Mouse (Mus musculus): ENCODE measurements around the gene 1700017N19Rik. TPM values are rescaled to one million over a fixed set of nuclear protein-coding genes. Genes with fewer than 3 reads are reported as not detected.

The 1700017N19Rik gene
- not detected in 2 replicates for polyA plus RNA-seq (2015; fragmentation: Nextera tagmentation; extraction: Ambion mirVana)

DNA sequence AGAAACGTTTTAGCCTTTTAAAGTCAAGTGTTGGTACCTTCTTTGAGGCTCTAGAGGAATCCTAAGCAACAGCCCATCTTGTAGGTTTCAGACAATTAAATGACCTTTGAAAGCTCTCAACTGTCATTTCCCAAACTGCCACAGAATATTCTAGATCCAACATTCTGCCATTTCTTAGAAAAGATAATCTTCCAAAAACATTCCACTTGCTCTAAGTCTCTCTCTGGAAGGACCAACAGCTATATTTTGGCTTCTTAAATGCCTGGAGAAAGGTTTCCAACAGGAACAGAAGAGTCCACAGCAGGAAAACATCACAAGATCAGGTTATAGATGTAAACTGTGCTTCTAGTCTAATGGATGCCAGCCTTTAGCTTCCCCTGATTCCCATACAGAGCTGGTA lies at the start of gene 1700017N19Rik, which contains the start of gene 4930430F08Rik:
Gene 1700017N19Rik, plus strand, starts transcription at position 162 of the 400 bp plus-strand sequence.
Gene 4930430F08Rik, minus strand, starts transcription at position 101 of the 400 bp plus-strand sequence.

Other genes with a start within 250 kb of the 1700017N19Rik start
- not detected in 2 replicates for gene Gm4302, start 249.6 kb upstream of the 1700017N19Rik start, polyA plus RNA-seq (2015; fragmentation: Nextera tagmentation; extraction: Ambion mirVana)
- gene Gm4303, start 244.5 kb upstream of the 1700017N19Rik start, polyA plus RNA-seq (2015; fragmentation: Nextera tagmentation; extraction: Ambion mirVana), result not detected in 2 replicates
- not detected in 2 replicates for gene Gm4305, start 239.4 kb upstream of the 1700017N19Rik start, polyA plus RNA-seq (2015; fragmentation: Nextera tagmentation; extraction: Ambion mirVana)
- not detected in 2 replicates for gene Gm4307, start 229.1 kb upstream of the 1700017N19Rik start, polyA plus RNA-seq (2015; fragmentation: Nextera tagmentation; extraction: Ambion mirVana)
- not detected in 2 replicates for gene Gm4312, start 207.9 kb upstream of the 1700017N19Rik start, polyA plus RNA-seq (2015; fragmentation: Nextera tagmentation; extraction: Ambion mirVana)
- gene Tmtc3, start 103.1 kb upstream of the 1700017N19Rik start, polyA plus RNA-seq (2015; fragmentation: Nextera tagmentation; extraction: Ambion mirVana), result 6.1 and 6.2 TPM in 2 replicates
- gene Cep290, start 102.9 kb upstream of the 1700017N19Rik start, polyA plus RNA-seq (2015; fragmentation: Nextera tagmentation; extraction: Ambion mirVana), result 5.1 and 5.5 TPM in 2 replicates
- gene 4930430F08Rik, start 61 bp upstream of the 1700017N19Rik start, polyA plus RNA-seq (2015; fragmentation: Nextera tagmentation; extraction: Ambion mirVana), result 11.7 and 14.5 TPM in 2 replicates

Data from spleen, postnatal 0 days (tissue).